Mouse (Mus musculus) gastrocnemius, adult 8-10 months (tissue): ENCODE measurements around the gene Mrps10. TPM values are rescaled to one million over a fixed set of nuclear protein-coding genes. Genes with fewer than 3 reads are reported as not detected.
A peak's percentile ranks its signal among the peaks of the same experiment; 100 is the strongest.
"Not testable (repeated sequence)": the region's sequence is repeated elsewhere in the genome, so short reads cannot be mapped to it uniquely, and the experiment has no call there.

ENCODE experiments used
- DNase-seq, 2 experiments: peaks; one replicate each; pipeline ENCODE4 v3.0.0; 2022; ENCODE audit warnings: low spot score in 2 of 2
- total RNA-seq, 4 experiments: library from RNA; stranded (reverse); gene quantifications; 2 replicates each; pipeline ENCODE4 v1.2.4; 2022

Mrps10 gene
- total RNA-seq, 4 experiments from 2014 or later = 30.5 to 33.5 (median 32.1) TPM

- no peak for DNase-seq
Measured at GRCm38 (mm10) chr17:47381917-47382316, 13.2 kb downstream of the Mrps10 start.

- DNase-seq = no peak
Measured at GRCm38 (mm10) chr17:47383266-47383665, 14.6 kb downstream of the Mrps10 start.

- DNase-seq = no peak
Measured at GRCm38 (mm10) chr17:47384064-47384463, 15.4 kb downstream of the Mrps10 start.

GRCm38 (mm10) chr17:47385145-47385544 lies 16.5 kb downstream of the Mrps10 start, which contains the start of gene Guca1b:
Gene Guca1b (plus strand): TSS chr17:47385393.
- DNase-seq = no peak

GRCm38 (mm10) chr17:47386649-47387048 lies 18.0 kb downstream of the Mrps10 start:
- no peak for DNase-seq

- no peak for DNase-seq
Measured at GRCm38 (mm10) chr17:47394223-47394869, 25.7 kb downstream of the Mrps10 start.

GRCm38 (mm10) chr17:47395376-47395913 lies 26.8 kb downstream of the Mrps10 start:
- no peak for DNase-seq

- DNase-seq = no peak
Measured at GRCm38 (mm10) chr17:47399091-47399490, 30.4 kb downstream of the Mrps10 start.

- no peak for DNase-seq
Measured at GRCm38 (mm10) chr17:47400451-47400850, 31.8 kb downstream of the Mrps10 start, which contains the start of gene Guca1a. Gene Guca1a (minus strand): TSS chr17:47400584.

- DNase-seq = no peak
Measured at GRCm38 (mm10) chr17:47407717-47408557, 39.2 kb downstream of the Mrps10 start.

- DNase-seq = peak in 1 of 2 experiments; percentile 15
Measured at GRCm38 (mm10) chr17:47408558-47408898, 39.8 kb downstream of the Mrps10 start.

GRCm38 (mm10) chr17:47409897-47410861 lies 41.5 kb downstream of the Mrps10 start:
- DNase-seq = not testable (repeated sequence)

GRCm38 (mm10) chr17:47420195-47420594 lies 51.5 kb downstream of the Mrps10 start:
- DNase-seq = no peak

- DNase-seq = no peak
Measured at GRCm38 (mm10) chr17:47421566-47421965, 52.9 kb downstream of the Mrps10 start.

GRCm38 (mm10) chr17:47422616-47423015 lies 53.9 kb downstream of the Mrps10 start:
- not testable (repeated sequence) for DNase-seq

GRCm38 (mm10) chr17:47424186-47424585 lies 55.5 kb downstream of the Mrps10 start:
- DNase-seq = no peak

- no peak for DNase-seq
Measured at GRCm38 (mm10) chr17:47427316-47427715, 58.6 kb downstream of the Mrps10 start.

- DNase-seq = no peak
Measured at GRCm38 (mm10) chr17:47428831-47429304, 60.2 kb downstream of the Mrps10 start.

GRCm38 (mm10) chr17:47430815-47431214 lies 62.1 kb downstream of the Mrps10 start:
- no peak for DNase-seq
